Mouse (Mus musculus) cortical plate, adult 2 months (tissue): Measurements from ENCODE around the gene Brinp2.

ENCODE experiments used
- CTCF ChIP-seq: fragments of 200-500 bp; IDR thresholded peaks from 2 replicates; pipeline ENCODE4 v1.5.1; 2011; ENCODE audit warnings: mild to moderate bottlenecking, control low read depth, low read length; ENCODE audit not compliant: insufficient read depth; ENCODE audit errors: extremely low read depth
- POLR2A ChIP-seq: fragments of 200-500 bp; IDR thresholded peaks from 2 replicates; pipeline ENCODE4 v1.6.1; 2011; ENCODE audit warnings: mild to moderate bottlenecking, low read length, control low read depth; ENCODE audit not compliant: insufficient read depth; ENCODE audit errors: extremely low read depth

GRCm38 (mm10) chr1:158390693-158391092 is 34.6 kb upstream of the Brinp2 start:
- no peak for TF ChIP-seq POLR2A
- TF ChIP-seq CTCF, result no peak
